Mouse (Mus musculus): ENCODE results near the gene Nup133. TPM values are rescaled to one million over a fixed set of nuclear protein-coding genes. Genes with fewer than 3 reads are reported as not detected.
A peak's percentile ranks its signal among the peaks of the same experiment; 100 is the strongest.

The Nup133 gene
- polyA plus RNA-seq (2014; fragmentation: Nextera tagmentation; extraction: Ambion mirVana), result 30.4 and 31.8 TPM in 2 replicates

DNA sequence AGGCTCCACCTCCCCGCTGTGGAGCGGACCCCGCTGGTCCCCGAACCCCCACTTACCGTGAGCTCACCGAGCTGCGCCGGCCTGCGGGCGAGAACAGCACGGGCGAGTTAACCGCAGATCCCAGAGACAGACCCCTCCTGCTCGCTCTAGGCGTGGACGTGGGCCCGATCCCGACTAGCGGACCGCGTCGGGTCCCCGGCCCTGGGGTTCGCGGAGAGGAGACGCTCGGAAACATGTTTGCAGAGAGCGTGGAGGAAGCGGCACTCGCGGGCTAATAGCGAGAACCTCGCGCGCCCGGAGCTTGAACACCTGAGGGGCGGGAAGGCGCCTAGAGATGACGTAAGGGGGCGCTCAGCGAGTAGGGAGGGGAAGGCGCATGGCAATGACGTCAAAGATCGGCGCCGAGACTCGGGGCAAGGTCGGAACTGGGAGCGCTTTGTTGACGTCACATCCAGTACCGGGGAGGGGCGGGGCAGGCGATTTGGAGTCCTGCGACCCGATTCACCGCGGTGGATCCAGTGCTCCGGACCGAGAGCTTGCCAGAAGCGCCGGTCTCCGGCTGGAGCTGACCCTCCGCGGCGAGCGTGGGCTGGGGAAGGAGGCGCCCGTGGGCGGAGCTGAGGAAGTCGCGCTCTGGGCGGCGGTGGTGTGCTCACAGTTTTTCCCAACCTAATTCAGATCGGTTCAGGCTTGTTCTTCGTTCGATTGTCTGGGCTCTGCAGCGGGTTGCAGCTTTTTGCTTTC, at the start of gene Nup133:
Gene Nup133 (minus strand): TSS at position 324 of the 744 bp plus-strand sequence.
- Histone ChIP-seq H3K27me3 (replicated peaks; ENCODE audit: control insufficient read depth, insufficient read depth, low read length) (no peaks in the 10 kb centered on the region), H3K4me2 (ENCODE audit: low read depth, low read length) (peak within 1 kb of the TSS; percentile 94), H3K9me3 (ENCODE audit: control insufficient read depth, low read length) (no peaks in the 10 kb centered on the region), H3K27ac (replicated peaks; ENCODE audit: low read depth, low read length) (peak within 1 kb of the TSS; percentile 82), H3K36me3 (ENCODE audit: control insufficient read depth, insufficient read depth, low read length) (peaks cover 33% of the 10 kb centered on the region), H3K9ac (ENCODE audit: low read depth, low read length) (peak within 1 kb of the TSS; percentile 81), H3K4me3 (ENCODE audit: low read depth, low read length) (peak within 1 kb of the TSS; percentile 86), H3K4me1 (ENCODE audit: control insufficient read depth, insufficient read depth, low read length) (peaks cover 8% of the 10 kb centered on the region)
- DNase-seq (ENCODE audit: low spot score), result peak; percentile 98
- WGBS, result under 1% methylated on average over 65 of the region's 77 CpGs
- ATAC-seq (ENCODE audit: low read depth), result peak; percentile 90

DNA sequence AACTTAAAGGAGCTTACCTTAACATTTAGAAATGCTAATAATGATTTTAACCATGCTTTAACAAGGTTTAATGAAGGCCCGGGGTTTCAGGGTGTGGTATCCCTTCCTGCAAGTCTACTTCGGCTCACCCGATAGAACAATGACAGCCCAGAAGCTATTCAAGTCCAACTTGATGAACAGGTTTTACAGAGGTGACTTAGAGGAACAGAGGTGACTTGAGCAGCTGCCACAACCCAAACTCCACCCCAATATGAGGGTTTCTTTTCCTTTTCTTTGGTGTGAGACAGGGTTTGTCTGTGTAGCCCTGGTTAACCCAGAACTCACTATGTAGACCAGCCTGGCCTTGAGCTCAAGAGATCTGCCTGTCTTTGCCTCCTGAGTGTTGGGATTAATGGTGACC, 44.9 kb upstream of the Nup133 start:
- H3K9me3 ChIP-seq (ENCODE audit: control insufficient read depth, low read length), result no peaks in the 10 kb centered on the region
- peak; percentile 88 for ATAC-seq (ENCODE audit: low read depth)
- H3K4me3 ChIP-seq (ENCODE audit: low read depth, low read length), result no peak overlapping the region
- peak overlapping the region; percentile 31; the same call in 1 of the 2 replicates for H3K27ac ChIP-seq (replicated peaks; ENCODE audit: low read depth, low read length)
- no peak overlapping the region for H3K9ac ChIP-seq (ENCODE audit: low read depth, low read length)
- H3K36me3 ChIP-seq (ENCODE audit: control insufficient read depth, insufficient read depth, low read length), result peaks cover 36% of the 10 kb centered on the region
- DNase-seq (ENCODE audit: low spot score), result peak; percentile 86
- WGBS, result 94% methylated on average over 3 of the region's 3 CpGs
- no peaks in the 10 kb centered on the region for H3K4me1 ChIP-seq (ENCODE audit: control insufficient read depth, insufficient read depth, low read length)
- H3K4me2 ChIP-seq (ENCODE audit: low read depth, low read length), result no peak overlapping the region
- H3K27me3 ChIP-seq (replicated peaks; ENCODE audit: control insufficient read depth, insufficient read depth, low read length), result no peaks in the 10 kb centered on the region

DNA sequence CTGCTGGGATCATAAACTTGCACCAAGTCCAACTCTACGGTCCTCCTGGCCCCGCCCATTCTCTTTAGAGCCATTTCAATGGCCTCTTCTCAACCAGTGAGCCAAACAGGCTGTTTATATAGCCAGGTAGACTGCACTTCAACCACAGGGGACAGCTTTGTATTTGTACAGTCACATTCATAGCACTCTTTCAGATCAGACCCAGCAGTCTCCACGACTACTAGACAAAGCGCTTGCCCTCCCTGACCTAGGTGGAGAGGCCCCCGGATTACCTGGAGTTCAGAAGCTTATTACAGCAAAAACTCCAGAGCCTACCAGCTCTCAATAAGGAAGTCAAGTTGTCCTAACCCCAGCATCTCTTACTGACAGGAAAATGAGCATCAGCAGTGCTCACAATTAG, 44.5 kb upstream of the Nup133 start:
- ATAC-seq (ENCODE audit: low read depth), result 0 out of 2 replicates have a peak, but pooled peaks have one; percentile 23
- H3K27ac ChIP-seq (replicated peaks; ENCODE audit: low read depth, low read length), result no peak overlapping the region; the same call in 1 of the 2 replicates
- no peak overlapping the region for H3K9ac ChIP-seq (ENCODE audit: low read depth, low read length)
- no peak overlapping the region for H3K4me3 ChIP-seq (ENCODE audit: low read depth, low read length)
- peaks cover 32% of the 10 kb centered on the region for H3K36me3 ChIP-seq (ENCODE audit: control insufficient read depth, insufficient read depth, low read length)
- 84% methylated on average over 5 of the region's 5 CpGs for WGBS
- no peak for DNase-seq (ENCODE audit: low spot score)
- H3K9me3 ChIP-seq (ENCODE audit: control insufficient read depth, low read length), result no peaks in the 10 kb centered on the region
- H3K27me3 ChIP-seq (replicated peaks; ENCODE audit: control insufficient read depth, insufficient read depth, low read length), result no peaks in the 10 kb centered on the region
- no peaks in the 10 kb centered on the region for H3K4me1 ChIP-seq (ENCODE audit: control insufficient read depth, insufficient read depth, low read length)
- H3K4me2 ChIP-seq (ENCODE audit: low read depth, low read length), result no peak overlapping the region

DNA sequence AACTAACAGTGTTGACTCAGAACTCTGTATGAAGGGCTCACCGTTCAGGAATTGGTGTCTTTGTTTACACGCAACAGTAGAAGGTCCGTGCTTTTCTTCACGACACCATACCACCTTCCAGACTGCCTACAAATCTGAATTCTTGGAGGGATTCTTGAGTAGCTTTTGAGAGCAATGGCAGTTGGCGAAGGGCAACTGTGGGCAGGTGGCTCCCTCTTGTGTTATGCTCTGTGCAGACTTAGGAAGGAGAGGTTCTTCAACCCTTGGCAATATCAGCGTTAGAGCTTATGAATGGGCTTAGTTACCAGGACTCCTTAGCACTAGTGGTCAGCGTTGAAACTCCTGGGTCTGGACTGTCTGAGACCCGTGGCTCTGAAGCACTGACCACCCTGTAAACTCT, 43.5 kb upstream of the Nup133 start:
- Histone ChIP-seq H3K9ac (ENCODE audit: low read depth, low read length) (no peak overlapping the region), H3K4me2 (ENCODE audit: low read depth, low read length) (no peak overlapping the region), H3K4me3 (ENCODE audit: low read depth, low read length) (no peak overlapping the region), H3K27ac (replicated peaks; ENCODE audit: low read depth, low read length) (no peak overlapping the region), H3K9me3 (ENCODE audit: control insufficient read depth, low read length) (no peaks in the 10 kb centered on the region), H3K36me3 (ENCODE audit: control insufficient read depth, insufficient read depth, low read length) (peaks cover 23% of the 10 kb centered on the region), H3K4me1 (ENCODE audit: control insufficient read depth, insufficient read depth, low read length) (no peaks in the 10 kb centered on the region), H3K27me3 (replicated peaks; ENCODE audit: control insufficient read depth, insufficient read depth, low read length) (no peaks in the 10 kb centered on the region)
- WGBS, result 88% methylated on average over 8 of the region's 8 CpGs
- DNase-seq (ENCODE audit: low spot score) (no peak), ATAC-seq (ENCODE audit: low read depth) (no peak)

DNA sequence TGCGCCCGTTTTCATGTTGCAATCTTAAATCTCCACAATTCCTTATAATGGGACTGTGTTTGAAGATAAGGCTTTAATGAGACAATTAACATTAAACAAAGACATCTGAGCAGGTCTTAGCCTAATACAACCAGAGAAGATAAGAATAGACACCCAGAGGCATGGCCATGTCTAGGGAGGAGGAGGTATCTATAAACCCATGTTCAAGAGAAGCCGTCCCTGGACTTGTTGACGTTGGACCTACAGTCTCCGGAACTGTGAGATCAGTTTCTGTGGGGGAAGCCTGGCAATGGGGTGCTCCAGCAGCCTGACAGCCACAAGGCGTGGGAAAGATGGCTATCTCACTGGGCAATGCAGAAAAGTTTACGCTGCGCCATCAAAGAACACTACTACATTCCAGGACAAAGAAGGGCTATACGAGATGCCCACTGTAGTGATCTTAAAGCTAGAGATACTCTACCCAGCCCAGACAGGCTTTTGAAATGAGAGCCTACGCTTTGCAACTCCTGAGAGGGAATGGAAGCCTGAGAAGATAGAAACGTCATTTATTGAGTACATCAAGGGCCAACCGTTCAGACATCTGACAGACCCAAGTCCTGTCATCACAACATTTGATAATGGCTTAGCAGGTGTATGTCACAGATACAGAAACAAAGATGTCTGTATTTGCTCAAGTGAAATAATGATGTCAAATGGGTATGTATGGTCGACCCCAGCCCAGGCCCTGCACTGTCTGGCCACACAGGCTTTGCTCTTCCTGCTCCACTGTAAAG, 41.4 kb upstream of the Nup133 start:
- whole genome bisulfite sequencing, result 84% methylated on average over 13 of the region's 13 CpGs
- Histone ChIP-seq H3K9me3 (ENCODE audit: control insufficient read depth, low read length) (no peaks in the 10 kb centered on the region), H3K36me3 (ENCODE audit: control insufficient read depth, insufficient read depth, low read length) (0 out of 2 replicates have a peak, but pooled peaks cover 7% of the 10 kb centered on the region), H3K4me1 (ENCODE audit: control insufficient read depth, insufficient read depth, low read length) (no peaks in the 10 kb centered on the region), H3K4me3 (ENCODE audit: low read depth, low read length) (no peak overlapping the region), H3K27me3 (replicated peaks; ENCODE audit: control insufficient read depth, insufficient read depth, low read length) (no peaks in the 10 kb centered on the region), H3K9ac (ENCODE audit: low read depth, low read length) (no peak overlapping the region), H3K27ac (replicated peaks; ENCODE audit: low read depth, low read length) (no peak overlapping the region), H3K4me2 (ENCODE audit: low read depth, low read length) (no peak overlapping the region)
- ATAC-seq (ENCODE audit: low read depth), result no peak
- DNase-seq (ENCODE audit: low spot score), result no peak

DNA sequence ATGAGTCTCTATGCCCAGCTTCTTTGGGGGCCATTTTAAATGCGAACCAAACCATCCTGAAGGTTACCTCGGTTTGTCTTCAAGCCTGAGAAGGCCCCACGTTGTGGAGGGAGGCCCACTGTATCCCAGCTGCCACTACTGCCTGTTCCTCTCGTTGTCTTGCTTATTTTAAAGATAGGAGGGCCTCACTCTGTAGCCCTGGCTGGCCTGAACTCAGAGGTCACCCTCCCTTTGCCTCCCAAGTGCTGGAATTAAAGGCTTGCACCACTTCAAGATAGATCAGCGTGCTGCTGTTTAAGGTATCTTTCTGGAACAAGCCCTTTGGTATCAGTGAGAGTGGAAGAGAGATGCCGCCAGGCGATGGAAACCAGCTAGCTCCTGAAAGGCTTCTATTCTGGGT, 40.1 kb upstream of the Nup133 start:
- ATAC-seq (ENCODE audit: low read depth), result no peak
- 66% methylated on average over 7 of the region's 7 CpGs for WGBS
- Histone ChIP-seq H3K4me1 (ENCODE audit: control insufficient read depth, insufficient read depth, low read length) (no peaks in the 10 kb centered on the region), H3K36me3 (ENCODE audit: control insufficient read depth, insufficient read depth, low read length) (no peaks in the 10 kb centered on the region), H3K9me3 (ENCODE audit: control insufficient read depth, low read length) (no peaks in the 10 kb centered on the region), H3K4me2 (ENCODE audit: low read depth, low read length) (no peak overlapping the region), H3K27ac (replicated peaks; ENCODE audit: low read depth, low read length) (no peak overlapping the region), H3K27me3 (replicated peaks; ENCODE audit: control insufficient read depth, insufficient read depth, low read length) (no peaks in the 10 kb centered on the region), H3K9ac (ENCODE audit: low read depth, low read length) (no peak overlapping the region), H3K4me3 (ENCODE audit: low read depth, low read length) (no peak overlapping the region)
- no peak for DNase-seq (ENCODE audit: low spot score)

DNA sequence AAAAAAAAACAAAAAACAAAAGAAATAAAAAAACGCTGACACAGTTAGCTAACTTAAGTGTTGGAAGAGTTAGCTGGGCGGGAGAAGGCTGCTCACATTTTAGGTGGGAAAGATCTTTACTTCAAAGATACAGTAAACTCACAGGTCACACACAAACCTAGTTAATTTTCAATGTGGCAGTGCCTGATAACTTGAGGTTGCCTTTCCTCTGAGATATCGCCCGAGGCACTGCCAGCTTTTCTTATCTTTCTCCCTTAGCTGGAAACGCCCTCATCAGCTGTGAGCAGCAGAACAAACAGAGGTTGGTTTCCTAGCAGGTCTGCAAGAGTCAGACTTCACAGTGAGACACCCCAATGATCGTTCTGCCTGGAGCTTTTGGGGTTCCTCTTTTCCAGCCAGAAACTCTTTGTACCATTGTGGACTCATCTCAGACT, 39.6 kb upstream of the Nup133 start:
- ATAC-seq (ENCODE audit: low read depth) (no peak), DNase-seq (ENCODE audit: low spot score) (no peak)
- Histone ChIP-seq H3K9me3 (ENCODE audit: control insufficient read depth, low read length) (no peaks in the 10 kb centered on the region), H3K36me3 (ENCODE audit: control insufficient read depth, insufficient read depth, low read length) (no peaks in the 10 kb centered on the region), H3K27ac (replicated peaks; ENCODE audit: low read depth, low read length) (no peak overlapping the region), H3K4me1 (ENCODE audit: control insufficient read depth, insufficient read depth, low read length) (no peaks in the 10 kb centered on the region), H3K4me2 (ENCODE audit: low read depth, low read length) (no peak overlapping the region), H3K4me3 (ENCODE audit: low read depth, low read length) (no peak overlapping the region), H3K9ac (ENCODE audit: low read depth, low read length) (no peak overlapping the region), H3K27me3 (replicated peaks; ENCODE audit: control insufficient read depth, insufficient read depth, low read length) (no peaks in the 10 kb centered on the region)
- WGBS, result 69% methylated on average over 6 of the region's 6 CpGs

DNA sequence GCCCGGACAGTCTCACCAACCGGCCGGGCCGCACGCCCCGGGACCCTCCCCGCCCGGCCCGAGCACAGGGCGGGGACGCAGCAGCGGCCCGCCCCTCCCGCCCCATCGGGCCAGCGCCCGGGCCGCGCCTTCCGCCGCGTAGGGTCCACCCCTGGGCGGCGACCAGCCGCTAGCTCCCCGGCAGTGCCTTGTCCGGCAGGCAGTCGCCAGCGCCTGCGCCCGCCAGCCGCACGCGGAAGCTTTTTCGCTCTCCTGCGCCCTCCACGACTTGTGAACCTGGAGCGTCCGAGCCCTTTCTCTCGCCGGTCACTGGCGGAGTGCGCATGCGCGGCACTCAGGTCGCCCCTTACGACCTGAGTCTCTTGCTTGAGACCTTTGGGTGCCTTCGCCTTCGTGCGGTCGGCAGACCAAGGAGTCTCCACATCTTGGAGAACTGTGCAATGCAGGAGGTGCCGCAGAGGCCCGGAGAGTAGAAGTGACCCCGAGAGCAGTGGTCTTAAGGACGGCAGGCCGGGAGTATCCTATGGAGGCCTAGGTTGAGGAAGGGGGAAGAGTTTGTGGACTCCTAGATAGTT, 33.8 kb upstream of the Nup133 start, which contains the start of gene Abcb10:
Gene Abcb10 (minus strand): TSS at position 297 of the 575 bp plus-strand sequence.
- peak within 1 kb of the TSS; percentile 76 for H3K27ac ChIP-seq (replicated peaks; ENCODE audit: low read depth, low read length)
- 1% methylated on average over 11 of the region's 56 CpGs for WGBS
- peak; percentile 92 for DNase-seq (ENCODE audit: low spot score)
- H3K9ac ChIP-seq (ENCODE audit: low read depth, low read length), result peak within 1 kb of the TSS; percentile 75
- H3K4me2 ChIP-seq (ENCODE audit: low read depth, low read length), result peak within 1 kb of the TSS; percentile 86
- H3K4me3 ChIP-seq (ENCODE audit: low read depth, low read length), result peak within 1 kb of the TSS; percentile 69
- ATAC-seq (ENCODE audit: low read depth), result peak; percentile 97
- H3K27me3 ChIP-seq (replicated peaks; ENCODE audit: control insufficient read depth, insufficient read depth, low read length), result no peaks in the 10 kb centered on the region
- H3K4me1 ChIP-seq (ENCODE audit: control insufficient read depth, insufficient read depth, low read length), result peaks cover 4% of the 10 kb centered on the region; the same call in 1 of the 2 replicates
- H3K36me3 ChIP-seq (ENCODE audit: control insufficient read depth, insufficient read depth, low read length), result no peaks in the 10 kb centered on the region
- no peaks in the 10 kb centered on the region for H3K9me3 ChIP-seq (ENCODE audit: control insufficient read depth, low read length)
